Mouse (Mus musculus): ENCODE data around the gene Sfxn3. TPM values are rescaled to one million over a fixed set of nuclear protein-coding genes. Genes with fewer than 3 reads are reported as not detected.
A peak's percentile ranks its signal among the peaks of the same experiment; 100 is the strongest.
"Not testable (repeated sequence)": the region's sequence is repeated elsewhere in the genome, so short reads cannot be mapped to it uniquely, and the experiment has no call there.

The Sfxn3 gene
- total RNA-seq, 1 experiment from 2014 or later = 19.7 TPM

DNA sequence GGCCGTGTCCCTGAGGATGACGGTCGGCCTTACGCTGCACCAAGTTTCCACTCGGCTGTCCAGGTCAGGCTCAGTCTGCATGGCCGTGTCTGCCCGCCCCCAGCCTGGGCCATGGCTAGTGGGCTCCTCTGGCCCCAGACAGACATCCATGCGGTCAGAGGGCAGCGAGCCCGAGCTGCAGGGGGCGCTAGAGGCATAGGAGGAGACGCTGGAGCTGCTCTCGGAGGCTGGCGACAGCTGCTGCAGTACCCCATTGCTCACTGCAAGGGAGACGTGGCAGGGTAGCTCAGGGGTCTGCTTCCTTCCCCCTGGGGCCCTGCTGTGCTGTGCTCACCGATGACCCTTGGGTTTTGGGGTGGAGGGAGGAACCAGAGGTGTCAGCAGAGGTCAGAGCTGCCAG, 10.4 kb upstream of the Sfxn3 start:
- ATAC-seq (replicated peaks; ENCODE audit: insufficient number of reproducible peaks, low FRiP score, low TSS enrichment, poor library complexity, severe bottlenecking) = 0 out of 2 replicates have a peak, but pooled peaks have one; percentile 15

DNA sequence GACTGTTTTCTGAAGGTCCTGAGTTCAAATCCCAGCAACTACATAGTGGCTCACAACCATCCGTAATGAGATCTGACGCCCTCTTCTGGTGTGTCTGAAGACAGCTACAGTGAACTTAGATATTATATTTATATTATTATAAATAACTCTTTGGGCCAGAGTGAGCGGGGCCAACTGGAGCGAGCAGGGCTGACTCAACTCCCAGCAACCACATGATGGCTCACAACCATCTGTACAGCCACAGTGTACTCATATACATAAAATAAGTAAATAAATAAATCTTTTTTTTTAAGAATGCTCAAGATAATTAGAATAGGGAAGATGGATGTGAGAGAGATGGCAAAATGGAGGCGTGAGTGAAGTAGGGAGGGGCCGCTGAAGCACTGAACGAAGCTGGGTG, 9.1 kb upstream of the Sfxn3 start:
- ATAC-seq (replicated peaks; ENCODE audit: insufficient number of reproducible peaks, low FRiP score, low TSS enrichment, poor library complexity, severe bottlenecking) = not testable (repeated sequence)

DNA sequence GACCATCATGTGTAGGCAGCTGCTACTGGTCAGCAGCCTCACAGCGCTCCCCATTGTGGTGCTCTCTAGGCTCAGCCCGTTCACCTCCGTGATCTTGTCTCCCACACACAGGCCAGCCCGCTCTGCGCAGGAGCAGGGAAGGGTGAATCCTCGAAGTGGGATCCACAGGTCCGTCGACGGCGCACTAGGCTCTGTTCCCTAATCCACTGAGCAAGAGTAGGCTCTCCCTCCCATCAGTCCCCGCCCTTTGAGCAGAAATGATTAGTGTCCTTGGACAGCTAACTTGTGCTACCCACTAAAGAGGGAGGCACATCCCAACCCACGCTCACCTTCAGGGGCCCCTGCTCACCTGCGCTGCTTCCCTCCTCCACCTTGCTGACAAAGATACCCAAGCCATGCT, 7.1 kb upstream of the Sfxn3 start:
- ATAC-seq (replicated peaks; ENCODE audit: insufficient number of reproducible peaks, low FRiP score, low TSS enrichment, poor library complexity, severe bottlenecking) = no peak

DNA sequence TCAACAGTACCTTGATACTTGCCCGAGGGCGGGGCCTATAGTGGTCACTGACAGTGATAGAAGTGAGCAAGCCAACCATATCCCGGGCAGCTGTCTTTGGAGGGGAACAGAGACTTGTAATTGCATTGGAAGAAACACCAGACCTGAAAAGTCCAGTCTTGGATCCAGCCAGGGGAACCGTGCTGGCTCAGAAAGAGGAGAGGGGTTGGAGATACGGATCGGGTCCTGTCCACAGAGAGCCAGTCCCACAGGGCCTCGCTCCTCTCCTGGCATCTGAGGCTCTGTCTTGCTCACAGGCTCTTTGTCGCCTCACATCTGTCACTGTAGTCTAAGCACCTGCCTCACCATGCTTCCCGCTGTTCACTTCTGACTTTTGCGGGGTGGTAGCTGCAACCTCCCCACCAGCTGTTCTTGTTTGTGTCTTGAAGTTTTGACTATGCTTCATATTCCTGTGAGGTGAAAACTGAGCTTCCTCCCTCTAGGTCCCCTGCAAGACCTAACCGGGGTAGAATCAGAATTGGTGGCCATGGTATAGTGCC, 2.8 kb upstream of the Sfxn3 start:
- ATAC-seq (replicated peaks; ENCODE audit: insufficient number of reproducible peaks, low FRiP score, low TSS enrichment, poor library complexity, severe bottlenecking) = no peak

- no peak for ATAC-seq (replicated peaks; ENCODE audit: insufficient number of reproducible peaks, low FRiP score, low TSS enrichment, poor library complexity, severe bottlenecking)
Observed at GRCm38 (mm10) chr19:45045236-45045635, 2.1 kb upstream of the Sfxn3 start.

- ATAC-seq (replicated peaks; ENCODE audit: insufficient number of reproducible peaks, low FRiP score, low TSS enrichment, poor library complexity, severe bottlenecking) = no peak
Observed at GRCm38 (mm10) chr19:45045651-45046050, 1.7 kb upstream of the Sfxn3 start, which contains the start of gene Pdzd7. Gene Pdzd7 (minus strand): TSS chr19:45045717.

GRCm38 (mm10) chr19:45046523-45047321, 581 bp upstream of the Sfxn3 start:
- no peak for ATAC-seq (replicated peaks; ENCODE audit: insufficient number of reproducible peaks, low FRiP score, low TSS enrichment, poor library complexity, severe bottlenecking)

GRCm38 (mm10) chr19:45047935-45048643, 786 bp downstream of the Sfxn3 start:
- peak; percentile 78 for ATAC-seq (replicated peaks; ENCODE audit: insufficient number of reproducible peaks, low FRiP score, low TSS enrichment, poor library complexity, severe bottlenecking)

DNA sequence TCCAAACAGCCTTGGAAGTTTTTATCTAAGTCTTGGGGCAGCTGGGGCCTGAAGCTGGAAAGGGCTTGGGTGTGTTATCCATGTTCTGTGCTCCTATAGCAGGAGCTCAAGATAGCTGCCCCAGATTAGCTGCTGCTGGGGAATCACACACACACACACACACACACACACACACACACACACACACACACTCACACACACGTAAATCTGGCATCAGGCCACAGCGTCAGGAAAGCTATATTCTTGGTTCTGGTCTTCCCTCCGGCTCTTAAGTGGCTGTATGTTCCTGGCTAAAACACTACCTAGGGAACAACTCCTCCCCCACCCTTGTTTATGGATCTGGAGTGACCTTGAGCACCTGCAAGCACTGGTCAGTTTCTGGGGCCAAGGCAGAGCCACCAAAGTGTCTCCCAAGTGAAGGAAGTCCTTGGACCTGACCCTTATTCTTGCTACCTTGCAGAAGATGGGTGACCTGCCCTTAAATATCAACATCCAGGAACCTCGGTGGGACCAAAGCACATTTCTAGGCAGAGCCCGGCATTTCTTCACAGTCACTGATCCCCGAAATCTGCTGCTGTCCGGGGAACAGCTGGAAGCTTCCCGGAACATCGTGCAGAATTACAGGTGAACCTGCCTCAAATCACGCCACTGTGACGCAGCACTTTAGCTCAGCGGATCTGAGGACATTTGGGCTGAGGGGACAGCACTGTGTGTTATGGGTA, 1.5 kb downstream of the Sfxn3 start:
- ATAC-seq (replicated peaks; ENCODE audit: insufficient number of reproducible peaks, low FRiP score, low TSS enrichment, poor library complexity, severe bottlenecking) = no peak

- ATAC-seq (replicated peaks; ENCODE audit: insufficient number of reproducible peaks, low FRiP score, low TSS enrichment, poor library complexity, severe bottlenecking) = no peak
Observed at GRCm38 (mm10) chr19:45049523-45049922, 2.2 kb downstream of the Sfxn3 start.

DNA sequence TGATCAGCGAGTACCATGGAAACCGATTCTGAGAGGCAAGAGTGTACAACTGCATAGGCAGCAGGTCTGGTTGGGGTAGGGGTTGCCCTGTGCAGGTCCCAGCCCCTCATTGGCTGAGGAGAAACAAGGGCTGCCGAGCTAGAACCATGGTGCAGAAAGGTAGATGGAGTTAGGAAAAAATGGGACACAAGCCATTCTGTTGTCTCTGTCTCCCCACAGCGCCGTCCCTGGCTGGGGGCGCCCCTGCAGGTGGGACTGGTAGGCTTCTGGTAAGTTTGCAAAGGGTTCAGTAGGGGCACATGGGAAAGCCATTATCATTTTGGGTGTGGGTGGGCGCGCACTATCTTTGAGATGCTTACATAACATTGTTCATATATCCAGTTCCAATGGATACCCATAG, 6.1 kb downstream of the Sfxn3 start:
- ATAC-seq (replicated peaks; ENCODE audit: insufficient number of reproducible peaks, low FRiP score, low TSS enrichment, poor library complexity, severe bottlenecking) = no peak

- no peak for ATAC-seq (replicated peaks; ENCODE audit: insufficient number of reproducible peaks, low FRiP score, low TSS enrichment, poor library complexity, severe bottlenecking)
Observed at GRCm38 (mm10) chr19:45054892-45055690, 7.8 kb downstream of the Sfxn3 start.

DNA sequence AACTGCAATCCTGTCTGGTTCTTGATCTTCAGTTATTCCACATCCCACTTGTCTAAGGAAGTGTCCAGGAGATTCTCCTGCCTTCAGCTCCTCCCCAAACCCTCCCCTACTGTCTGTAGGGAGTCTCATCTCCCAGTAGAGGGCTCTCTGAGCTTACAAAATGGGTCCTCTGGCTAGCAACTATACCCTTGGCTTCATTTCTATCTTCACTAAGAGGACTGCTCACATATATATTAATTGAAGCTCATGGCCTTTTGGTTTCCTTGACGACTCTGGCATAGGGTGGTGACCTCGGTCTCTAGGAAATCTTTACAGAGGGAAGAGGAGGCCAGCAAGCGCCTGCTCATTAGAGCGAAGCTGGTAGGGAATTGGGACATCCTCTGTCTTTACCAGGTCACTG, 9.1 kb downstream of the Sfxn3 start:
- ATAC-seq (replicated peaks; ENCODE audit: insufficient number of reproducible peaks, low FRiP score, low TSS enrichment, poor library complexity, severe bottlenecking) = peak; percentile 45

DNA sequence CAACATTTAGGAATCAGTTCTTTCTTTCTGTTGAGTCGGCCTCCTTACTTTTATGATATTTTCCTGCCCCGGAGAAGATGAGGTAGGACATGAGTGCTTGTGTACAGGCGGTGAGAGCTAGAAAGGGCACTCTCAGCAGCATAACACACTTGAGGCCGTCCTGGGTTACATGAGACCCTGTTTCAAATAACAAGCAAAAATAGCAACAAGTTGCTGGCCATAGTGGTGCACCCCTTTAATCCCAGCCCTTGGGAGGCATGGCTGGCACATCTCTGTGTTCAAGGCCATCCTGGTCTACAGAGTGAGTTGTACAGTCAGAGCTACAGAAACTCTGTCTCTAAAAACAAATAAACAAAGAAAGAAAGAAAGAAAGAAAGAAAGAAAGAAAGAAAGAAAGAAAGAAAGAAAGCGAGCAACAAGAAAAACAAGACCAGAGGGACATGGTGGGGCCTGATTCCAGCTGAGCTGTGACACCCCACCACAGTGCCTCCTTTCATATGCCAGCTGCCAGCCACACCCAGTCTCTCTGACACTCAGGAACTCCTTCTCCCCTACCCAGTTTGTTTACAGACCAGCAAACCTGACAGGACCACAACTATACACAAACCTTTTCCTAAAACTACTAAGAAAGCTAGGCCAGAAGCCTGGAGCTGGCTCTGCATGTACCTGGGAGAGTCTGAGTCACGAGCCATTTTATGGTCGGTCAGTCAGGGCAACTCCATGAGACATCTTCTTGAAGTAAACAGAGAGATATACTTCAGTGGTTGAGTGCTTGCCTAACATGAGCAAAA, 9.8 kb downstream of the Sfxn3 start:
- no peak for ATAC-seq (replicated peaks; ENCODE audit: insufficient number of reproducible peaks, low FRiP score, low TSS enrichment, poor library complexity, severe bottlenecking)

DNA sequence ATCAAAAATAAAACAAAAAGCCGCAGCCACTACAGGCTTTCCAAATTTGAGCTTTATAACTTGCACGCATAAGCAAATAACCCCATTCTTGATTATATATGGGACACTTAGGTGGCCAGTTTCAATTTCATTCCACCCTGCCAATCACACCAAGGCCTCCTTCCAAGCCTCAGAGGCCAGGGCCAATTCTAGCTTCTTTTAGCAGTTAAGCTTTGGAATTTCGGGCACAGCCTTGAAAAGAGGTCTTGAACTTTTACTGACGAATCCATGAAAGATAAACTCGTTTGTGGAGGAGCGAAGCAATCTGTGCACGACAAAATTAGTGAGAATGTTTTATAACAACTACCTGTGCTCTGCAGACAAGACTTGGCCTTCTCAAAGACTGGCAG, 10.4 kb downstream of the Sfxn3 start:
- ATAC-seq (replicated peaks; ENCODE audit: insufficient number of reproducible peaks, low FRiP score, low TSS enrichment, poor library complexity, severe bottlenecking) = no peak

GRCm38 (mm10) chr19:45058113-45058839, 11.0 kb downstream of the Sfxn3 start:
- ATAC-seq (replicated peaks; ENCODE audit: insufficient number of reproducible peaks, low FRiP score, low TSS enrichment, poor library complexity, severe bottlenecking) = peak; percentile 90

GRCm38 (mm10) chr19:45058841-45059240, 11.5 kb downstream of the Sfxn3 start:
- ATAC-seq (replicated peaks; ENCODE audit: insufficient number of reproducible peaks, low FRiP score, low TSS enrichment, poor library complexity, severe bottlenecking) = no peak

Measured in monocyte, adult 5-6 weeks (primary cell).